Mouse (Mus musculus): Measurements from ENCODE around the gene Dock1.

DNA sequence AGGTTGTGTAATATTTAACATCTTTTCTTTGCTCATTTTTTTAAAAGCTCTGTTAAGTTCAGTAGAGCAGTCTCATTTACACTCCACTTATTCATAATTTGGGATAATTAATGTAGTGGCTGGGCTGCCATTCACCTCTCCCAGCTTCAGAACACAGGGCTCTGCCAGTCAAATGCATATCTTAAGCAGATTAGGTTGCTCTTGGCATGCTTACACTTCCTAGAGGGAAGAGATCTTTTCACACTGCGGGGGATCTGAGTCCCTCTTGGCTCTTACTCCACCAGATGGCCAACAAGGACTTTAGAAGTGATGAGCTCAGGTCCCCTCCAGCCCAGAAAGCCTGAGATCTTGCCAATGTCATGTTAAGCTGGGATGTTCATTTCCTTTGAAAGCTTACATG lies 150.8 kb downstream of the Dock1 start:
- no peak for TF ChIP-seq POLR2A (IDR thresholded peaks at IDR 0.05; ENCODE audit: extremely low read depth, insufficient read depth, low read length)
- no peak for TF ChIP-seq CTCF (IDR thresholded peaks at IDR 0.05; ENCODE audit: extremely low read depth, insufficient read depth, low read length)
